Mouse (Mus musculus) 416B (cell line): ENCODE data around the gene Zmynd11.
"Not testable (repeated sequence)": the region's sequence is repeated elsewhere in the genome, so short reads cannot be mapped to it uniquely, and the experiment has no call there.

ENCODE experiments used
- DNase-seq: peaks from one replicate; pipeline ENCODE4 v3.0.0; 2011; ENCODE audit warnings: low read depth

Gene Zmynd11

GRCm38 (mm10) chr13:9764646-9765536, at the start of gene Zmynd11:
Gene Zmynd11 (minus strand): TSS chr13:9765330.
- peak; percentile 48 for DNase-seq

- no peak for DNase-seq
Measured at GRCm38 (mm10) chr13:9795889-9796631, 30.9 kb upstream of the Zmynd11 start.

- DNase-seq, result no peak
Measured at GRCm38 (mm10) chr13:9786050-9786449, 20.9 kb upstream of the Zmynd11 start.

- no peak for DNase-seq
Measured at GRCm38 (mm10) chr13:9783717-9784116, 18.6 kb upstream of the Zmynd11 start.

- DNase-seq, result peak; percentile 68
Measured at GRCm38 (mm10) chr13:9775901-9776300, 10.8 kb upstream of the Zmynd11 start.

- DNase-seq, result no peak
Measured at GRCm38 (mm10) chr13:9774077-9774476, 8.9 kb upstream of the Zmynd11 start.

GRCm38 (mm10) chr13:9767279-9767678, 2.1 kb upstream of the Zmynd11 start:
- peak; percentile 43 for DNase-seq

- DNase-seq, result no peak
Measured at GRCm38 (mm10) chr13:9766497-9766896, 1.4 kb upstream of the Zmynd11 start.

GRCm38 (mm10) chr13:9765537-9765851, 364 bp upstream of the Zmynd11 start:
- peak; percentile 48 for DNase-seq

- peak; percentile 45 for DNase-seq
Measured at GRCm38 (mm10) chr13:9763828-9764645, 1.1 kb downstream of the Zmynd11 start.

GRCm38 (mm10) chr13:9763100-9763827, 1.9 kb downstream of the Zmynd11 start:
- peak; percentile 51 for DNase-seq

GRCm38 (mm10) chr13:9760057-9760456, 5.1 kb downstream of the Zmynd11 start:
- peak; percentile 93 for DNase-seq

GRCm38 (mm10) chr13:9757842-9758491, 7.2 kb downstream of the Zmynd11 start:
- DNase-seq, result no peak

- no peak for DNase-seq
Measured at GRCm38 (mm10) chr13:9753706-9754105, 11.4 kb downstream of the Zmynd11 start.

GRCm38 (mm10) chr13:9750320-9750719, 14.8 kb downstream of the Zmynd11 start:
- DNase-seq, result no peak

- DNase-seq, result peak; percentile 84
Measured at GRCm38 (mm10) chr13:9749796-9750195, 15.3 kb downstream of the Zmynd11 start.

GRCm38 (mm10) chr13:9738190-9738589, 26.9 kb downstream of the Zmynd11 start:
- no peak for DNase-seq

GRCm38 (mm10) chr13:9737024-9737423, 28.1 kb downstream of the Zmynd11 start:
- DNase-seq, result peak; percentile 27

GRCm38 (mm10) chr13:9732262-9732661, 32.9 kb downstream of the Zmynd11 start:
- DNase-seq, result not testable (repeated sequence)

- no peak for DNase-seq
Measured at GRCm38 (mm10) chr13:9729073-9729472, 36.1 kb downstream of the Zmynd11 start.

- no peak for DNase-seq
Measured at GRCm38 (mm10) chr13:9715224-9715623, 49.9 kb downstream of the Zmynd11 start.
